Mouse (Mus musculus) layer of hippocampus, postnatal 25 days (tissue): ENCODE results near the gene Ttc9c. TPM values are rescaled to one million over a fixed set of nuclear protein-coding genes. Genes with fewer than 3 reads are reported as not detected.

Experiments
- DNase-seq, 2 experiments: peaks; one replicate each; pipeline ENCODE4 v3.0.0; 2022; ENCODE audit warnings: mixed read lengths in 2 of 2, low spot score in 1 of 2; ENCODE audit errors: extremely low spot score in 1 of 2
- total RNA-seq, 2 experiments: library from RNA; stranded (reverse); gene quantifications; 2 replicates each; pipeline ENCODE4 v1.2.3; 2021

The Ttc9c gene
- total RNA-seq, 2 experiments from 2014 or later = 35.3 to 36.4 TPM

- DNase-seq = no peak
Observed at GRCm38 (mm10) chr19:8831262-8831661, 12.1 kb upstream of the Ttc9c start.

- no peak for DNase-seq
Observed at GRCm38 (mm10) chr19:8830664-8831063, 11.5 kb upstream of the Ttc9c start.

- DNase-seq = no peak
Observed at GRCm38 (mm10) chr19:8829660-8830059, 10.5 kb upstream of the Ttc9c start, which contains the start of gene AC129217.1. Gene AC129217.1, plus strand, starts transcription at chr19:8829773.

GRCm38 (mm10) chr19:8822696-8823095, 3.6 kb upstream of the Ttc9c start:
- DNase-seq = no peak

- DNase-seq = no peak
Observed at GRCm38 (mm10) chr19:8821146-8821545, 2.0 kb upstream of the Ttc9c start.

GRCm38 (mm10) chr19:8820424-8820956, 1.4 kb upstream of the Ttc9c start:
- no peak for DNase-seq

GRCm38 (mm10) chr19:8819596-8820423, 677 bp upstream of the Ttc9c start, which contains the start of gene Hnrnpul2:
Gene Hnrnpul2, plus strand, starts transcription at chr19:8820010.
- DNase-seq = peak; percentile 92 to 96

GRCm38 (mm10) chr19:8818301-8818798, 783 bp downstream of the Ttc9c start:
- no peak for DNase-seq

- no peak for DNase-seq
Observed at GRCm38 (mm10) chr19:8817001-8817400, 2.1 kb downstream of the Ttc9c start.

- DNase-seq = no peak
Observed at GRCm38 (mm10) chr19:8815812-8816211, 3.3 kb downstream of the Ttc9c start.

GRCm38 (mm10) chr19:8806810-8807209, 12.3 kb downstream of the Ttc9c start:
- no peak for DNase-seq

- DNase-seq = no peak
Observed at GRCm38 (mm10) chr19:8803879-8804660, 15.1 kb downstream of the Ttc9c start.

GRCm38 (mm10) chr19:8803204-8803780, 15.8 kb downstream of the Ttc9c start:
- no peak for DNase-seq

GRCm38 (mm10) chr19:8802130-8802821, 16.9 kb downstream of the Ttc9c start, which contains the start of gene Zbtb3:
Gene Zbtb3, plus strand, starts transcription at chr19:8802555.
- DNase-seq = peak; percentile 66 to 81

- DNase-seq = no peak
Observed at GRCm38 (mm10) chr19:8798947-8799315, 20.2 kb downstream of the Ttc9c start.

- peak; percentile 74 to 76 for DNase-seq
Observed at GRCm38 (mm10) chr19:8798264-8798946, 20.7 kb downstream of the Ttc9c start, which contains the start of gene Polr2g. Gene Polr2g, minus strand, starts transcription at chr19:8798577.

GRCm38 (mm10) chr19:8790171-8790570, 29.0 kb downstream of the Ttc9c start:
- DNase-seq = no peak

GRCm38 (mm10) chr19:8789171-8789570, 30.0 kb downstream of the Ttc9c start:
- DNase-seq = no peak

- DNase-seq = no peak
Observed at GRCm38 (mm10) chr19:8788521-8788920, 30.6 kb downstream of the Ttc9c start.
